Mouse (Mus musculus) lung, postnatal 0 days (tissue): ENCODE data around the gene Abhd17b. TPM values are rescaled to one million over a fixed set of nuclear protein-coding genes. Genes with fewer than 3 reads are reported as not detected.

Experiments used
- ATAC-seq: fragments of 200-750 bp; cut with Nextera tagmentation; 2 replicates; pipeline ENCODE4 v1.8.0; 2017; ENCODE audit warnings: moderate library complexity
- DNase-seq: peaks from one replicate; pipeline ENCODE4 v3.0.0-alpha.2; 2016; ENCODE audit warnings: low spot score
- H3K27ac ChIP-seq: fragments of 300-500 bp; sonication (generic); 2 replicates; pipeline ENCODE4 v1.5.1; 2014; ENCODE audit warnings: antibody characterized with exemption, mild to moderate bottlenecking, low read length, mixed read lengths
- H3K27me3 ChIP-seq: fragments of 300-500 bp; sonication (generic); replicated peaks from 2 replicates; pipeline ENCODE4 v1.6.1; 2014; ENCODE audit warnings: low read length, mixed read lengths; ENCODE audit not compliant: insufficient read depth
- H3K36me3 ChIP-seq: fragments of 300-500 bp; sonication (generic); 2 replicates; pipeline ENCODE4 v1.6.1; 2014; ENCODE audit warnings: low read length, mixed read lengths; ENCODE audit not compliant: insufficient read depth
- H3K4me1 ChIP-seq: fragments of 300-500 bp; sonication (generic); 2 replicates; pipeline ENCODE4 v1.6.1; 2014; ENCODE audit warnings: antibody characterized with exemption, low read depth, low read length, mixed read lengths; ENCODE audit not compliant: insufficient read depth
- H3K4me2 ChIP-seq: fragments of 300-500 bp; sonication (generic); replicated peaks from 2 replicates; pipeline ENCODE4 v1.6.1; 2014; ENCODE audit warnings: low read depth, mild to moderate bottlenecking, low read length, moderate library complexity, mixed read lengths
- H3K4me3 ChIP-seq: fragments of 300-500 bp; sonication (generic); 2 replicates; pipeline ENCODE4 v1.5.1; 2014; ENCODE audit warnings: low read depth, low read length
- H3K9ac ChIP-seq: fragments of 300-500 bp; sonication (generic); replicated peaks from 2 replicates; pipeline ENCODE4 v1.6.1; 2014; ENCODE audit warnings: low read depth, mild to moderate bottlenecking
- H3K9me3 ChIP-seq: fragments of 300-500 bp; sonication (generic); 2 replicates; pipeline ENCODE4 v1.6.1; 2016; ENCODE audit warnings: low read length, mixed read lengths
- CTCF ChIP-seq: IDR thresholded peaks from 2 replicates; pipeline ENCODE4 v1.5.1; 2016; ENCODE audit warnings: antibody characterized with exemption, mild to moderate bottlenecking
- EP300 ChIP-seq: IDR thresholded peaks from 2 replicates; pipeline ENCODE4 v1.6.1; 2016; ENCODE audit warnings: antibody characterized with exemption, mild to moderate bottlenecking, control low read depth
- WGBS: fragments of 180-500 bp; shearing (Covaris S2); extraction: QIAGEN DNeasy Blood & Tissue Kit; methylation state at CpG from one replicate; pipeline ENCODE4 v1.1.7; 2014; 5-methylcytosine and 5-hydroxymethylcytosine counted together
- polyA plus RNA-seq: library from polyadenylated mRNA; unstranded; fragments of >200 nt; fragmentation: Nextera tagmentation; extraction: Ambion mirVana; gene quantifications from 2 replicates; pipeline ENCODE4 v1.2.1, GENCODE M21; 2015

Abhd17b gene
- polyA plus RNA-seq, 1 experiment from 2014 or later = 49.8 TPM

- whole genome bisulfite sequencing = 78% methylated on average over 8 of the region's 8 CpGs
- H3K9ac ChIP-seq = no peak overlapping the region
- no peak overlapping the region for H3K27ac ChIP-seq
- no peaks in the 10 kb centered on the region for H3K9me3 ChIP-seq
- TF ChIP-seq CTCF (no peak), EP300 (no peak)
- no peaks in the 10 kb centered on the region for H3K27me3 ChIP-seq
- H3K4me1 ChIP-seq = no peaks in the 10 kb centered on the region
- DNase-seq (no peak), ATAC-seq (no peak)
- H3K36me3 ChIP-seq = no peaks in the 10 kb centered on the region
- H3K4me2 ChIP-seq = no peak overlapping the region
- H3K4me3 ChIP-seq = no peak overlapping the region
Observed at GRCm38 (mm10) chr19:21723911-21724655, 71.1 kb downstream of the Abhd17b start.

DNA sequence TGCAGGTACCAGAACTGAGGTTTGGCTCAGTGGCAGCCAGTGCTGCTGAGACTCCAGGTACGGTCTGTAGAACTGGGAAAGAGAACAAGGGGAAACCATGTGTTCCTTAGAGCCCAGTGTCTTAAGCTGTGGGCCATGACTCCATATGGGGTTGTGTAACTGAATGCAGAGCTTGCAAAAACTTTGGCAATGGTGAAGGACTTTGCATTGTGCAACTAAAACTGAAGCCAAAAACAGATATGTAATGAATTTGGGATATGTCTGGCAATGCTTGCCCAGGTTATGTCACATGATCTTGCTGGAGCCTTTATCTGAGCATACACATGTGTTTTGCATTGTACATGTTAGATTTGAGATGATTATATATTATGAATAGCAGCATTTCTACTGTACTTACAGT lies 72.2 kb downstream of the Abhd17b start:
- WGBS = 63% methylated on average over 1 of the region's 1 CpGs
- no peaks in the 10 kb centered on the region for H3K36me3 ChIP-seq
- H3K27ac ChIP-seq = no peak overlapping the region
- TF ChIP-seq CTCF = no peak
- 0 out of 2 replicates have a peak, but pooled peaks have one; percentile 10 for TF ChIP-seq EP300
- DNase-seq (peak; percentile 78), ATAC-seq (peak; percentile 71)
- H3K9me3 ChIP-seq = no peaks in the 10 kb centered on the region
- no peaks in the 10 kb centered on the region for H3K27me3 ChIP-seq
- no peak overlapping the region for H3K4me2 ChIP-seq
- no peaks in the 10 kb centered on the region for H3K4me1 ChIP-seq
- H3K9ac ChIP-seq = no peak overlapping the region
- no peak overlapping the region for H3K4me3 ChIP-seq

DNA sequence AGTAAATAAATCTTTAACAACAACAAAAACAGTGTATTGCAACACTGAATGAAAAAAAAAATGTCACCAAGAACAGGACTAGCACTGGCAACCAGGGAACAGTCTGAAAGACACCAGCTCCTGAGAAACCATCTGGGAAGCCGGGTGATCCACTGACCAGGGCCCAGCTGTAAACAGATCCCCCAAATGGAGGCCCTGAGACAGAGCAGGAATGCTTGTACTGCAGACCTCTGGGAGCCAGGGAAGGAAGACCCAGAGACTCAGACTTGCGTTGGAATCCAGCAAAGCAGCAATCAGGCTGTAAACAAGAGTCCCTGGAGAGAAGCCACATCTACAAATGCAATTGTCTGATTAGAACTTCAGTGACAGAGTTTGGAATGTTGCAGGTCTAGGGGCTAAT lies 74.1 kb downstream of the Abhd17b start:
- DNase-seq = no peak
- Histone ChIP-seq H3K36me3 (no peaks in the 10 kb centered on the region), H3K9me3 (no peaks in the 10 kb centered on the region), H3K9ac (no peak overlapping the region), H3K27ac (no peak overlapping the region), H3K27me3 (no peaks in the 10 kb centered on the region), H3K4me3 (no peak overlapping the region), H3K4me1 (no peaks in the 10 kb centered on the region), H3K4me2 (no peak overlapping the region)
- TF ChIP-seq CTCF = no peak
- 34% methylated on average over 2 of the region's 2 CpGs for WGBS
- ATAC-seq = no peak

DNA sequence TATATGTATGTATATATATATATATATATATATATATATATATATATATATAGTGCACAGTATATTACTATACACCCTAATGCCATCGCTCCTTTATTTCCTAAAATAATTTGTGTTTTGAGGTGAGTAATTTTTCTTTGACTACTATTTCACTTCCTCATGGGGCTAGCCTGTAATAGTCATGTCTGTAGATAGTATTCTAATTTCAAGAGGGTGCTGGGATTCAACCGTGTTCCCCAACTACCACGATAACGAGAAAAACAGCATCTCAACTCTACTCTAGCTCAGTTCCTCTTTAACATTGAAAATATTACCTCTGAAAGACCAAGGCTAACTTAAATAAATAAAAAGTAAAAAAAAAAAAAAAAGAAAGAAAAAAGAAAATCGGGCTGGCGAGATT lies 75.4 kb downstream of the Abhd17b start:
- Histone ChIP-seq H3K27ac (no peak overlapping the region), H3K4me2 (no peak overlapping the region), H3K9ac (no peak overlapping the region), H3K4me3 (no peak overlapping the region), H3K4me1 (no peaks in the 10 kb centered on the region), H3K9me3 (no peaks in the 10 kb centered on the region), H3K27me3 (no peaks in the 10 kb centered on the region), H3K36me3 (no peaks in the 10 kb centered on the region)
- no peak for DNase-seq
- ATAC-seq = no peak
- WGBS = 86% methylated on average over 6 of the region's 6 CpGs
- TF ChIP-seq EP300 = no peak
- no peak for TF ChIP-seq CTCF

DNA sequence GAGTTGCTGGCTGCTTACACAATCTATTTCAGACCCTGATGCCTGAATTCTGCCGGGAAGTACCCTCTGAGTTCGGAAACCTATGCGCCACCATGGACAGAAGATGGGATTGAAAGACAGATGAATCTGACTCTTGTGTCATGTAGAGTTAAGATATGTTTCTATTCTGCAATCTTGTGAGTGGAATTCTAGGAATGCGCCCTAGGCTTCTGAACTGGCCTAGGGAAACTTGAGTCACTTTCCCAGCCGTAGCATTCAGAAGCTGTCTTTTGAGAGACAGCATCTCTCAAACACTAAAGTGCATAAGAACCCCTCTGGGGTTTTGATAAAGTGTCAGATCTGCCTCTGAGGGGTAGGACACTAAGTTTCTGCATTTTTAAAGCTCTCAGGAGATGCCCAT lies 78.9 kb downstream of the Abhd17b start:
- Histone ChIP-seq H3K27me3 (no peaks in the 10 kb centered on the region), H3K4me1 (no peaks in the 10 kb centered on the region), H3K36me3 (no peaks in the 10 kb centered on the region), H3K4me2 (no peak overlapping the region), H3K9me3 (no peaks in the 10 kb centered on the region), H3K9ac (no peak overlapping the region), H3K27ac (no peak overlapping the region), H3K4me3 (no peak overlapping the region)
- ATAC-seq (no peak), DNase-seq (no peak)
- 77% methylated on average over 5 of the region's 5 CpGs for WGBS
- TF ChIP-seq EP300 (no peak), CTCF (no peak)

DNA sequence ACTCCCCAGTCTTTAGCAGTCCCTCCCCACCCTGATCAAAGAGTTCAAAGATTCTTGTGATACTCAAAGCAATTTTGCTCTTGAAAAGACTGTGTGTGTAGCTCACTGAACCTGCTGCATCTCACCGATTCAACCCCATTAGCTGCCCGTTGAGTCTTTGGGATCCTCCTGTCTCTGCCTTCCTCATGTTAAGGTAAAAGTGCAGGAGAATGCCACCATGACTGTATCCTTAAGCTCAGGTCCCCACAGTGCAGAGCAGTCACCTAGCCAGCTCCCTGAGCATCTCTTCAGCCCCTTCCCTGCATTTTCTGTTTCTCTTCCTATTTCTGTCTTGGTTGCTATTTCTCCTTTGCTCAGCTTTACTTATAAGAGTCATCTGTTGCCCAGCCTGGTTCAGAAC lies 80.2 kb downstream of the Abhd17b start:
- TF ChIP-seq EP300 (no peak), CTCF (no peak)
- DNase-seq (no peak), ATAC-seq (no peak)
- WGBS = 96% methylated on average over 2 of the region's 2 CpGs
- Histone ChIP-seq H3K36me3 (no peaks in the 10 kb centered on the region), H3K27me3 (no peaks in the 10 kb centered on the region), H3K9ac (no peak overlapping the region), H3K4me1 (no peaks in the 10 kb centered on the region), H3K4me3 (no peak overlapping the region), H3K27ac (no peak overlapping the region), H3K4me2 (no peak overlapping the region), H3K9me3 (no peaks in the 10 kb centered on the region)
